Mouse (Mus musculus): ENCODE measurements around the gene C9orf72. TPM values are rescaled to one million over a fixed set of nuclear protein-coding genes. Genes with fewer than 3 reads are reported as not detected.

C9orf72 gene
- total RNA-seq, 2 experiments from 2014 or later: 30.1 to 33.1 TPM

Other genes with a start within 250 kb of the C9orf72 start
- gene Ifnk, start 74.1 kb downstream of the C9orf72 start, total RNA-seq (2021): not detected
- gene Mob3b, start 68.7 kb downstream of the C9orf72 start, total RNA-seq (2021): 1 to 10 TPM; 9.0 to 9.3 TPM

Measured in layer of hippocampus, postnatal 14 days (tissue).